Mouse (Mus musculus) MEL (cell line): Measurements from ENCODE around the gene Stmn1. TPM values are rescaled to one million over a fixed set of nuclear protein-coding genes. Genes with fewer than 3 reads are reported as not detected.
"Not testable (repeated sequence)": the region's sequence is repeated elsewhere in the genome, so short reads cannot be mapped to it uniquely, and the experiment has no call there.

Experiments
- DNase-seq: peaks from one replicate; pipeline ENCODE4 v3.0.0; 2011; ENCODE audit warnings: low read depth, low spot score
- H3K27ac ChIP-seq: 2 replicates; pipeline ENCODE4 v1.5.1; 2012; ENCODE audit warnings: low read depth, mild to moderate bottlenecking, control low read depth, low read length, moderate library complexity; ENCODE audit not compliant: control insufficient read depth
- H3K27me3 ChIP-seq, 2 experiments: fragments of 150-350 bp in 1 of 2; sonication (generic) in 1 of 2; 2 replicates each; pipeline ENCODE4 v1.6.1; 2012; ENCODE audit warnings: low read length in 2 of 2, mild to moderate bottlenecking in 2 of 2, improper control_type of control experiment in 1 of 2, moderate library complexity in 1 of 2; ENCODE audit not compliant: insufficient read depth in 2 of 2, control insufficient read depth in 1 of 2
- H3K36me3 ChIP-seq, 2 experiments: 2 replicates each; pipeline ENCODE4 v1.6.1; 2012 to 2014; ENCODE audit warnings: low read length in 2 of 2, improper control_type of control experiment in 1 of 2, inconsistent platforms in 1 of 2, mild to moderate bottlenecking in 1 of 2; ENCODE audit not compliant: insufficient read depth in 2 of 2, control insufficient read depth in 1 of 2
- H3K4me1 ChIP-seq, 2 experiments: fragments of 150-350 bp in 1 of 2; sonication (generic) in 1 of 2; 2 replicates each; pipeline ENCODE4 v1.6.1; 2012; ENCODE audit warnings: low read length in 2 of 2, improper control_type of control experiment in 1 of 2, mild to moderate bottlenecking in 1 of 2; ENCODE audit not compliant: insufficient read depth in 2 of 2, control insufficient read depth in 1 of 2
- H3K4me3 ChIP-seq, 2 experiments: fragments of 150-350 bp in 1 of 2; sonication (generic) in 1 of 2; 2 replicates each; pipeline ENCODE4 v1.5.1; 2012; ENCODE audit warnings: low read depth in 2 of 2, low read length in 2 of 2, mild to moderate bottlenecking in 2 of 2, moderate library complexity in 2 of 2, control low read depth in 1 of 2, improper control_type of control experiment in 1 of 2; ENCODE audit not compliant: control insufficient read depth in 1 of 2, insufficient read depth in 1 of 2
- H3K79me2 ChIP-seq: 2 replicates; pipeline ENCODE4 v1.6.1; 2012; ENCODE audit warnings: mild to moderate bottlenecking, low read length, moderate library complexity; ENCODE audit not compliant: control insufficient read depth, poor library complexity, insufficient read depth
- H3K9ac ChIP-seq: 2 replicates; pipeline ENCODE4 v1.6.1; 2012; ENCODE audit warnings: low read depth, mild to moderate bottlenecking, control low read depth, low read length, moderate library complexity; ENCODE audit not compliant: control insufficient read depth, poor library complexity, severe bottlenecking
- H3K9me3 ChIP-seq: fragments of 150-350 bp; sonication (generic); replicated peaks from 2 replicates; pipeline ENCODE4 v1.6.1; 2012; ENCODE audit warnings: mild to moderate bottlenecking, low read length, improper control_type of control experiment, moderate library complexity; ENCODE audit not compliant: insufficient read depth
- CHD2 ChIP-seq: IDR thresholded peaks from 2 replicates; pipeline ENCODE4 v1.6.1; 2011; ENCODE audit warnings: low read length, improper control_type of control experiment
- EP300 ChIP-seq, 2 experiments: IDR thresholded peaks; 2 replicates each; pipeline ENCODE4 v1.6.1; 2011; ENCODE audit warnings: improper control_type of control experiment in 2 of 2, low read length in 2 of 2, low read depth in 1 of 2, mild to moderate bottlenecking in 1 of 2
- ETS1 ChIP-seq: IDR thresholded peaks from 2 replicates; pipeline ENCODE4 v1.6.1; 2012; ENCODE audit warnings: low read depth, mild to moderate bottlenecking, inconsistent platforms, low read length, improper control_type of control experiment, moderate library complexity
- GATA1 ChIP-seq: IDR thresholded peaks from 2 replicates; pipeline ENCODE4 v1.6.1; 2011; ENCODE audit warnings: low read depth, low read length, improper control_type of control experiment
- MAFK ChIP-seq: IDR thresholded peaks from 2 replicates; pipeline ENCODE4 v1.6.1; 2011; ENCODE audit warnings: low read depth, mild to moderate bottlenecking, low read length, improper control_type of control experiment, borderline replicate concordance
- MAZ ChIP-seq: IDR thresholded peaks from 2 replicates; pipeline ENCODE4 v1.6.1; 2012; ENCODE audit warnings: low read depth, mild to moderate bottlenecking, inconsistent platforms, low read length, improper control_type of control experiment
- MXI1 ChIP-seq: IDR thresholded peaks from 2 replicates; pipeline ENCODE4 v1.6.1; 2011; ENCODE audit warnings: mild to moderate bottlenecking, low read depth, low read length, improper control_type of control experiment
- MYC ChIP-seq: IDR thresholded peaks from 2 replicates; pipeline ENCODE4 v1.6.1; 2011; ENCODE audit warnings: low read depth, mild to moderate bottlenecking, low read length, improper control_type of control experiment, moderate library complexity
- NELFE ChIP-seq: IDR thresholded peaks from 2 replicates; pipeline ENCODE4 v1.6.1; 2011; ENCODE audit warnings: low read depth, low read length, improper control_type of control experiment
- POLR2A ChIP-seq, 2 experiments: IDR thresholded peaks; 2 replicates each; pipeline ENCODE4 v1.6.1; 2011 to 2012; ENCODE audit warnings: low read length in 2 of 2, mild to moderate bottlenecking in 2 of 2, control low read depth in 1 of 2, improper control_type of control experiment in 1 of 2, low read depth in 1 of 2, moderate library complexity in 1 of 2; ENCODE audit not compliant: control insufficient read depth in 1 of 2, insufficient read depth in 1 of 2, poor library complexity in 1 of 2
- RCOR1 ChIP-seq: IDR thresholded peaks from 2 replicates; pipeline ENCODE4 v1.6.1; 2012; ENCODE audit warnings: low read depth, mild to moderate bottlenecking, inconsistent platforms, low read length, improper control_type of control experiment
- SIN3A ChIP-seq: IDR thresholded peaks from 2 replicates; pipeline ENCODE4 v1.6.1; 2012; ENCODE audit warnings: low read length, improper control_type of control experiment, inconsistent platforms
- TBP ChIP-seq: IDR thresholded peaks from 2 replicates; pipeline ENCODE4 v1.8.0; 2011; ENCODE audit warnings: low read depth, low read length, improper control_type of control experiment
- TCF12 ChIP-seq: IDR thresholded peaks from 2 replicates; pipeline ENCODE4 v1.6.1; 2014; ENCODE audit warnings: low read depth, mild to moderate bottlenecking, inconsistent platforms, low read length, improper control_type of control experiment, moderate library complexity
- UBTF ChIP-seq: IDR thresholded peaks from 2 replicates; pipeline ENCODE4 v1.6.1; 2012; ENCODE audit warnings: low read depth, mild to moderate bottlenecking, inconsistent platforms, low read length, improper control_type of control experiment, moderate library complexity, borderline replicate concordance; ENCODE audit not compliant: insufficient read depth
- ZC3H11A ChIP-seq: IDR thresholded peaks from 2 replicates; pipeline ENCODE4 v1.6.1; 2012; ENCODE audit warnings: low read depth, mild to moderate bottlenecking, inconsistent platforms, low read length, improper control_type of control experiment
- polyA plus RNA-seq, 2 experiments: library from polyadenylated mRNA; stranded (reverse) in 1 of 2; unstranded in 1 of 2; fragments of >175 nt in 1 of 2; fragments of >200 nt in 1 of 2; gene quantifications; 2 replicates each; pipeline versions ENCODE4 v1.2.1 to v1.2.4; 2012; ENCODE audit warnings: low replicate concordance in 2 of 2, low read depth in 1 of 2; ENCODE audit not compliant: insufficient read length in 2 of 2, insufficient read depth in 1 of 2, missing spikeins in 1 of 2
- total RNA-seq: library from RNA; depleted of rRNA; stranded (reverse); fragments of 300-350 nt; gene quantifications from 2 replicates; pipeline ENCODE4 v1.2.3, GENCODE M21; 2012

Stmn1 gene
- total and polyA plus RNA-seq, 3 experiments, result 214 to 350 TPM; not detected in 1

GRCm38 (mm10) chr4:134497986-134498731, 30.0 kb downstream of the Stmn1 start:
- no peak overlapping the region for H3K4me3 ChIP-seq
- no peaks in the 10 kb centered on the region for H3K79me2 ChIP-seq
- H3K27me3 ChIP-seq, result no peaks in the 10 kb centered on the region
- peaks cover 8 to 46% of the 10 kb centered on the region in 2 experiments for H3K4me1 ChIP-seq
- H3K36me3 ChIP-seq, result peaks cover 0 to 18% of the 10 kb centered on the region in 2 experiments; a peak in 2 of 4 replicates
- no peak overlapping the region for H3K27ac ChIP-seq
- DNase-seq, result peak; percentile 65
- no peaks in the 10 kb centered on the region for H3K9me3 ChIP-seq
- no peak overlapping the region for H3K9ac ChIP-seq
- TF ChIP-seq NELFE (no peak), SIN3A (peak; percentile 48; the same call in 1 of the 2 replicates), TBP (no peak), EP300 (IDR thresholded peaks at IDR 0.05; ENCODE audit: low read depth in 1 of 2, low read length in 2 of 2) (0 out of 4 replicates have a peak, but pooled peaks of 1 of the 2 experiments have one; percentile 17), POLR2A (IDR thresholded peaks at IDR 0.05; ENCODE audit: control insufficient read depth in 1 of 2, insufficient read depth in 1 of 2, low read depth in 1 of 2, low read length in 2 of 2, poor library complexity in 1 of 2) (no peak), CHD2 (no peak), MYC (no peak), MAZ (no peak), MXI1 (no peak), TCF12 (peak; percentile 34; the same call in 1 of the 2 replicates), UBTF (no peak), RCOR1 (0 out of 2 replicates have a peak, but pooled peaks have one; percentile 28), ETS1 (no peak), GATA1 (peak; percentile 63), MAFK (no peak), ZC3H11A (no peak)

- H3K36me3 ChIP-seq, result peaks cover 0 to 18% of the 10 kb centered on the region in 2 experiments; a peak in 2 of 4 replicates
- peaks cover 8 to 42% of the 10 kb centered on the region in 2 experiments for H3K4me1 ChIP-seq
- H3K4me3 ChIP-seq, result not testable (repeated sequence)
These were observed 30.9 kb downstream of the Stmn1 start for GRCm38 (mm10) chr4:134498983-134499382.

More at GRCm38 (mm10) chr4:134498983-134499382, 30.9 kb downstream of the Stmn1 start:
- not testable (repeated sequence) for H3K79me2 ChIP-seq, H3K9ac ChIP-seq, H3K27me3 ChIP-seq, H3K27ac ChIP-seq, H3K9me3 ChIP-seq, DNase-seq
